Comparison of ENCODE assay signal across 8 mouse cellular contexts in genomic region chr16:18836073-18836467, GRCm38 (mm10). TPM values are rescaled to one million over a fixed set of nuclear protein-coding genes. Genes with fewer than 3 reads are reported as not detected.
DNase-seq lines count a peak whose midpoint lies in the region; ATAC-seq and TF ChIP-seq lines count a peak whose summit lies in the region.

No protein-coding gene starts in this region.

- TF ChIP-seq CTCF in G1E (IDR thresholded peaks at IDR 0.05; ENCODE audit: low read depth, low read length) = no peak
- no peak for TF ChIP-seq CTCF in forebrain, postnatal 0 days (IDR thresholded peaks at IDR 0.05; ENCODE audit: low read depth)
- no peak for TF ChIP-seq CTCF in liver, postnatal 0 days (IDR thresholded peaks at IDR 0.05; ENCODE audit: low read depth)

- H3K4me2 ChIP-seq in heart, embryonic 12.5 days = peak overlapping the region; percentile 85
- H3K4me2 ChIP-seq in forebrain, postnatal 0 days (ENCODE audit: low read depth) = peak overlapping the region; percentile 59
- peak overlapping the region; percentile 87 for H3K4me2 ChIP-seq in liver, postnatal 0 days (ENCODE audit: low read depth, low read length)

- DNase-seq in heart, adult 8-10 months (ENCODE audit: low spot score) = no peak
- DNase-seq in G1E (ENCODE audit: low spot score) = no peak
- no peak for DNase-seq in forebrain, postnatal 0 days
- no peak for DNase-seq in liver, postnatal 0 days
- no peak for DNase-seq in layer of hippocampus, adult 8-10 months (ENCODE audit: low spot score in 2 of 2)
- no peak for DNase-seq in adrenal gland, postnatal 36 days

- no peak overlapping the region for H3K27ac ChIP-seq in heart, embryonic 12.5 days (ENCODE audit: poor library complexity, severe bottlenecking)
- no peak overlapping the region for H3K27ac ChIP-seq in forebrain, postnatal 0 days (ENCODE audit: low read depth, low read length)
- no peak overlapping the region for H3K27ac ChIP-seq in liver, postnatal 0 days (ENCODE audit: low read depth)

- H3K4me1 ChIP-seq in heart, embryonic 12.5 days (replicated peaks) = no peaks in the 10 kb centered on the region
- peaks cover 27% of the 10 kb centered on the region for H3K4me1 ChIP-seq in G1E (ENCODE audit: insufficient read depth, low read depth, low read length)
- H3K4me1 ChIP-seq in forebrain, postnatal 0 days (ENCODE audit: insufficient read depth) = no peaks in the 10 kb centered on the region
- H3K4me1 ChIP-seq in liver, postnatal 0 days (ENCODE audit: insufficient read depth) = 0 out of 2 replicates have a peak, but pooled peaks cover 3% of the 10 kb centered on the region

- H3K9me3 ChIP-seq in heart, embryonic 12.5 days (replicated peaks) = no peaks in the 10 kb centered on the region
- no peaks in the 10 kb centered on the region for H3K9me3 ChIP-seq in G1E (replicated peaks)
- H3K9me3 ChIP-seq in forebrain, postnatal 0 days (ENCODE audit: low read length) = no peaks in the 10 kb centered on the region
- no peaks in the 10 kb centered on the region for H3K9me3 ChIP-seq in liver, postnatal 0 days (ENCODE audit: low read length)

- H3K4me3 ChIP-seq in heart, embryonic 12.5 days = peak overlapping the region; percentile 99
- H3K4me3 ChIP-seq in G1E (ENCODE audit: low read depth, low read length) = peak overlapping the region; percentile 91
- peak overlapping the region; percentile 68 for H3K4me3 ChIP-seq in forebrain, postnatal 0 days (ENCODE audit: low read depth, low read length)
- peak overlapping the region; percentile 94 for H3K4me3 ChIP-seq in liver, postnatal 0 days (ENCODE audit: low read depth, low read length)

- TF ChIP-seq EP300 in liver, postnatal 0 days (IDR thresholded peaks at IDR 0.05; ENCODE audit: low read depth) = no peak

- H3K9ac ChIP-seq in heart, embryonic 12.5 days = no peak overlapping the region; the same call in 1 of the 2 replicates
- H3K9ac ChIP-seq in forebrain, postnatal 0 days = peak overlapping the region; percentile 78; the same call in 1 of the 2 replicates
- 0 out of 2 replicates have a peak overlapping the region, but pooled peaks have one; percentile 97 for H3K9ac ChIP-seq in liver, postnatal 0 days (replicated peaks)

- H3K36me3 ChIP-seq in heart, embryonic 12.5 days = peaks cover 47% of the 10 kb centered on the region
- peaks cover 71% of the 10 kb centered on the region for H3K36me3 ChIP-seq in G1E (replicated peaks)
- H3K36me3 ChIP-seq in forebrain, postnatal 0 days (ENCODE audit: insufficient read depth) = peaks cover 26% of the 10 kb centered on the region
- peaks cover 25% of the 10 kb centered on the region for H3K36me3 ChIP-seq in liver, postnatal 0 days (replicated peaks; ENCODE audit: insufficient read depth, low read length)

- ATAC-seq in heart, embryonic 12.5 days (ENCODE audit: insufficient number of reproducible peaks, low FRiP score) = peak; percentile 19; the same call in 1 of the 2 replicates
- no peak for ATAC-seq in G1E (ENCODE audit: extremely low read depth, insufficient number of reproducible peaks, low FRiP score, poor library complexity, severe bottlenecking)
- peak; percentile 23; the same call in 1 of the 2 replicates for ATAC-seq in forebrain, postnatal 0 days
- ATAC-seq in liver, postnatal 0 days = peak; percentile 40
- ATAC-seq in granulocyte monocyte progenitor cell, adult 5-6 weeks (replicated peaks; ENCODE audit: poor library complexity, severe bottlenecking) = no peak

- WGBS in heart, embryonic 12.5 days = 29% methylated on average over 3 of the region's 3 CpGs
- 29% methylated on average over 3 of the region's 3 CpGs for WGBS in forebrain, postnatal 0 days
- 24% methylated on average over 3 of the region's 3 CpGs for WGBS in liver, postnatal 0 days (ENCODE audit: insufficient replicate concordance)

- no peaks in the 10 kb centered on the region for H3K27me3 ChIP-seq in heart, embryonic 12.5 days (replicated peaks)
- H3K27me3 ChIP-seq in G1E (ENCODE audit: insufficient read depth, low read length) = no peaks in the 10 kb centered on the region
- no peaks in the 10 kb centered on the region for H3K27me3 ChIP-seq in forebrain, postnatal 0 days (ENCODE audit: insufficient read depth, low read length)
- H3K27me3 ChIP-seq in liver, postnatal 0 days (ENCODE audit: insufficient read depth, low read length) = no peaks in the 10 kb centered on the region

RNA-seq across cellular contexts. Expression of gene 2510002D24Rik, which starts 0.3 kb away (rescaled TPM):
- 32.7 and 34.7 TPM in 2 replicates for polyA plus RNA-seq in heart, embryonic 12.5 days (2016; fragmentation: Nextera tagmentation; extraction: Ambion mirVana)
- 10 to 100 TPM; 21.1 to 28.7 (median 26.2) TPM for total RNA-seq in heart, adult 8-10 months (2022)
- total RNA-seq in G1E (2014; fragmentation: Nextera tagmentation) (64.3 and 74.1 TPM in 2 replicates), G1E (2017) (45.9 and 59.7 TPM in 2 replicates)
- polyA plus RNA-seq in G1E (2012) = 74.9 and 109 TPM in 2 replicates
- 21.2 and 25.6 TPM in 2 replicates for total RNA-seq in forebrain, postnatal 0 days (2014; rRNA removed)
- 16.9 and 44.1 TPM in 2 replicates for polyA plus RNA-seq in forebrain, postnatal 0 days (2015; fragmentation: Nextera tagmentation; extraction: Ambion mirVana)
- polyA plus RNA-seq in liver, postnatal 0 days (2015; fragmentation: Nextera tagmentation; extraction: Ambion mirVana) = 9.7 and 11.8 TPM in 2 replicates
- 14.4 and 20.7 TPM in 2 replicates for total RNA-seq in granulocyte monocyte progenitor cell, adult 5-6 weeks (2014; fragmentation: Nextera tagmentation)
- 22.0 and 25.5 TPM in 2 replicates for total RNA-seq in granulocyte monocyte progenitor cell, adult 5-6 weeks (2017)
- total RNA-seq in layer of hippocampus, adult 8-10 months (2022) = 10 to 100 TPM; 18.3 to 31.0 (median 26.7) TPM
- total RNA-seq in adrenal gland, postnatal 36 days (2021) = 10 to 100 TPM; 12.6 to 22.3 TPM

RNA-seq across cellular contexts. Expression of gene Gm28539, which starts 0.3 kb away (rescaled TPM):
- not detected in 2 replicates for polyA plus RNA-seq in heart, embryonic 12.5 days (2016; fragmentation: Nextera tagmentation; extraction: Ambion mirVana)
- total RNA-seq in heart, adult 8-10 months (2022) = 1 to 10 TPM in 2 of 4 experiments, under 1 TPM in 1, not detected in 1; 0.14 to 4.6 (median 2.0) TPM
- not detected in 2 replicates for total RNA-seq in G1E (2014; fragmentation: Nextera tagmentation)
- not detected in 2 replicates for total RNA-seq in G1E (2017)
- not detected in 2 replicates for polyA plus RNA-seq in G1E (2012)
- total RNA-seq in forebrain, postnatal 0 days (2014; rRNA removed) = not detected in 2 replicates
- not detected in 2 replicates for polyA plus RNA-seq in forebrain, postnatal 0 days (2015; fragmentation: Nextera tagmentation; extraction: Ambion mirVana)
- not detected in 2 replicates for polyA plus RNA-seq in liver, postnatal 0 days (2015; fragmentation: Nextera tagmentation; extraction: Ambion mirVana)
- 2.4 and 12.6 TPM in 2 replicates for total RNA-seq in granulocyte monocyte progenitor cell, adult 5-6 weeks (2014; fragmentation: Nextera tagmentation)
- 2.9 TPM in 1 of 2 replicates, not detected in the other for total RNA-seq in granulocyte monocyte progenitor cell, adult 5-6 weeks (2017)
- 10 to 100 TPM in 1 of 4 experiments, 1 to 10 TPM in 3; 4.6 to 11.1 (median 8.2) TPM for total RNA-seq in layer of hippocampus, adult 8-10 months (2022)
- total RNA-seq in adrenal gland, postnatal 36 days (2021) = 1 to 10 TPM; 3.3 to 3.7 TPM

RNA-seq across cellular contexts. Expression of gene Cdc45, which starts 24.3 kb away (rescaled TPM):
- polyA plus RNA-seq in heart, embryonic 12.5 days (2016; fragmentation: Nextera tagmentation; extraction: Ambion mirVana) = 38.6 and 38.9 TPM in 2 replicates
- total RNA-seq in heart, adult 8-10 months (2022) = 1 to 10 TPM; 1.9 to 3.0 (median 2.3) TPM
- total RNA-seq in G1E (2014; fragmentation: Nextera tagmentation) (88.5 TPM in 2 replicates), G1E (2017) (88.9 and 96.5 TPM in 2 replicates)
- polyA plus RNA-seq in G1E (2012) = 32.4 and 33.1 TPM in 2 replicates
- 7.0 and 11.7 TPM in 2 replicates for total RNA-seq in forebrain, postnatal 0 days (2014; rRNA removed)
- polyA plus RNA-seq in forebrain, postnatal 0 days (2015; fragmentation: Nextera tagmentation; extraction: Ambion mirVana) = 5.5 and 6.4 TPM in 2 replicates
- polyA plus RNA-seq in liver, postnatal 0 days (2015; fragmentation: Nextera tagmentation; extraction: Ambion mirVana) = 15.8 and 18.7 TPM in 2 replicates
- 73.9 and 90.3 TPM in 2 replicates for total RNA-seq in granulocyte monocyte progenitor cell, adult 5-6 weeks (2014; fragmentation: Nextera tagmentation)
- total RNA-seq in granulocyte monocyte progenitor cell, adult 5-6 weeks (2017) = 96.0 and 110 TPM in 2 replicates
- total RNA-seq in layer of hippocampus, adult 8-10 months (2022) = 1 to 10 TPM; 1.5 to 3.4 (median 2.1) TPM
- 10 to 100 TPM in 1 of 2 experiments, 1 to 10 TPM in 1; 7.0 to 11.3 TPM for total RNA-seq in adrenal gland, postnatal 36 days (2021)

RNA-seq across cellular contexts. Expression of gene Ufd1, which starts 24.5 kb away (rescaled TPM):
- polyA plus RNA-seq in heart, embryonic 12.5 days (2016; fragmentation: Nextera tagmentation; extraction: Ambion mirVana) = 71.7 and 73.0 TPM in 2 replicates
- 10 to 100 TPM; 52.6 to 58.4 (median 55.9) TPM for total RNA-seq in heart, adult 8-10 months (2022)
- total RNA-seq in G1E (2014; fragmentation: Nextera tagmentation) = 78.3 and 79.8 TPM in 2 replicates
- 69.2 and 70.9 TPM in 2 replicates for total RNA-seq in G1E (2017)
- 7.6 and 9.2 TPM in 2 replicates for polyA plus RNA-seq in G1E (2012)
- total RNA-seq in forebrain, postnatal 0 days (2014; rRNA removed) = 70.3 and 73.9 TPM in 2 replicates
- polyA plus RNA-seq in forebrain, postnatal 0 days (2015; fragmentation: Nextera tagmentation; extraction: Ambion mirVana) = 124 and 134 TPM in 2 replicates
- 39.2 and 41.0 TPM in 2 replicates for polyA plus RNA-seq in liver, postnatal 0 days (2015; fragmentation: Nextera tagmentation; extraction: Ambion mirVana)
- total RNA-seq in granulocyte monocyte progenitor cell, adult 5-6 weeks (2014; fragmentation: Nextera tagmentation) = 56.5 and 56.9 TPM in 2 replicates
- 48.3 and 61.8 TPM in 2 replicates for total RNA-seq in granulocyte monocyte progenitor cell, adult 5-6 weeks (2017)
- total RNA-seq in layer of hippocampus, adult 8-10 months (2022) = 100 to 1,000 TPM in 3 of 4 experiments, 10 to 100 TPM in 1; 92.9 to 117 (median 107) TPM
- 100 to 1,000 TPM; 105 to 111 TPM for total RNA-seq in adrenal gland, postnatal 36 days (2021)

RNA-seq across cellular contexts. Expression of gene Mrpl40, which starts 40.6 kb away (rescaled TPM):
- 87.2 and 89.1 TPM in 2 replicates for polyA plus RNA-seq in heart, embryonic 12.5 days (2016; fragmentation: Nextera tagmentation; extraction: Ambion mirVana)
- total RNA-seq in heart, adult 8-10 months (2022) = 10 to 100 TPM; 47.0 to 60.1 (median 55.2) TPM
- total RNA-seq in G1E (2014; fragmentation: Nextera tagmentation) (72.1 and 76.6 TPM in 2 replicates), G1E (2017) (125 and 132 TPM in 2 replicates)
- polyA plus RNA-seq in G1E (2012) = 14.9 and 18.7 TPM in 2 replicates
- 35.8 and 42.2 TPM in 2 replicates for total RNA-seq in forebrain, postnatal 0 days (2014; rRNA removed)
- polyA plus RNA-seq in forebrain, postnatal 0 days (2015; fragmentation: Nextera tagmentation; extraction: Ambion mirVana) = 75.8 and 77.0 TPM in 2 replicates
- polyA plus RNA-seq in liver, postnatal 0 days (2015; fragmentation: Nextera tagmentation; extraction: Ambion mirVana) = 41.4 and 42.0 TPM in 2 replicates
- 93.8 and 116 TPM in 2 replicates for total RNA-seq in granulocyte monocyte progenitor cell, adult 5-6 weeks (2014; fragmentation: Nextera tagmentation)
- 115 and 127 TPM in 2 replicates for total RNA-seq in granulocyte monocyte progenitor cell, adult 5-6 weeks (2017)
- 10 to 100 TPM; 27.4 to 35.0 (median 32.2) TPM for total RNA-seq in layer of hippocampus, adult 8-10 months (2022)
- 10 to 100 TPM; 43.9 to 64.7 TPM for total RNA-seq in adrenal gland, postnatal 36 days (2021)

Comparison
In these comparisons a context has a peak if more than half of its experiments do, and no peak if none do; other contexts are left out.
1. ATAC-seq: peak in heart, embryonic 12.5 days (single experiment), forebrain, postnatal 0 days (single experiment) and liver, postnatal 0 days (single experiment); none in G1E (single experiment) and granulocyte monocyte progenitor cell, adult 5-6 weeks (single experiment).
2. Peak in every context shown above with its lines, with median percentiles within 50 percentile points of each other: H3K4me2 ChIP-seq and H3K4me3 ChIP-seq.